Mouse (Mus musculus) mature B cell (primary cell): ENCODE results near the gene Arf3.
"Not testable (repeated sequence)": the region's sequence is repeated elsewhere in the genome, so short reads cannot be mapped to it uniquely, and the experiment has no call there.

Experiments used
- in situ Hi-C: fragments of 300-500 bp; cut with MboI; formaldehyde crosslinking; loops from 2 replicates; pipeline ENCODE4 v1.14.3; 2019

The Arf3 gene

DNA sequence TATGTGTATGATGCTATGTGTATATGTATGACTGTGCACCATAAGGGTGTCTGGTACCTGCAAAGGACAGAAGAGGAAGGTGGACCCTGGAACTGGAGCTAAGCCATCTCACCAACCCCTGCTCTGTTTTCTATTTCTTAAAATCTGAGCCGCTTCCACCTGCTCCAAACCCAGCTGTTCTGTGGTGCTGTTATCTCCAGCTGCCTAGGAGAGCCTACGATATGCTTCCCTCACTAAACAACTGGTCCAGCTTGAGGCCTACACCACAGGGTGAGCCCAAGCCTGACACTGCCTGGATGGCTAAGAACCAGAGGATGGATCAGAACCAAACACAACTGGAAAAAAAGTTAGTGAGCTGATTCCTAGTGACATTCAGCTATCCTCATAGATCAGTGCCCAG, 8.9 kb downstream of the Arf3 start:
- in situ Hi-C loops, result no loop called here

DNA sequence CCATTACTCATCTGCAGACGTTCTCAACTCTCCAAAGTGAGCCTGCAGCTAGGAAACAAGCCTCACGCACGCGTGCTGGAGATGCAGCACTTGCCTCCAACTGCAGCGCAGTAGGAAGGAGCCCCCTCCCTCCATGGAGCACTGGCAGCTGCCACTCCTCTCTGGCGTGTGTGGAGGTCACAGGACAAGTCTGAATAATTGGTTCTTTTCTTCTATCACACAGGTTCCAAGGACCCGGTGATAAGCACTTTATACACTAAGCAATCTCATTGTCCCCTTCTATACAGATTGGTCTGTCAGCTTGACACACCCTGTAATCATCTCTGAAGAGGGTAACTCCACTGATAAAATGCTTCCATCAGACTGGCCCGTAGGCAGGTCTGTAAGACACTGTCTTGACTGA, 10.0 kb downstream of the Arf3 start:
- in situ Hi-C loops, result no loop called here

DNA sequence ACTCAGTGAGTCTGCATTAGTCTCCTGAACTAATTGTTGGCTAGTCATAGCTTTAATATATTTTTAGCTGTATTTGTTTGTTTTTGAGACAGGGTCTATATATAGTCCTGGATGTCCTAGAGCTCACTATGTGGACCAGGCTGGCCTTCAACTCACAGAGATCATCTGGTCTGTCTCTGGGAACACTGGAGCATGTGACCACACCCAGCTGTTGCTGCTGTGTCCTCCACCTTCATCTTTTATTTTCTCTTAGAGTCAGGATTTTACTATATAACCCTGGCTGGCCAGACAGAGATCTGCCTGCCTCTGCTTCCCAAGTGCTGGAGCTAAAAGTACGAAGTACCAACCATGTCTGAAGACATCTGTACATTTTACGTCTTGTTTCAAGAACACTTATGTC, 13.9 kb downstream of the Arf3 start:
- in situ Hi-C loops, result no loop called here

DNA sequence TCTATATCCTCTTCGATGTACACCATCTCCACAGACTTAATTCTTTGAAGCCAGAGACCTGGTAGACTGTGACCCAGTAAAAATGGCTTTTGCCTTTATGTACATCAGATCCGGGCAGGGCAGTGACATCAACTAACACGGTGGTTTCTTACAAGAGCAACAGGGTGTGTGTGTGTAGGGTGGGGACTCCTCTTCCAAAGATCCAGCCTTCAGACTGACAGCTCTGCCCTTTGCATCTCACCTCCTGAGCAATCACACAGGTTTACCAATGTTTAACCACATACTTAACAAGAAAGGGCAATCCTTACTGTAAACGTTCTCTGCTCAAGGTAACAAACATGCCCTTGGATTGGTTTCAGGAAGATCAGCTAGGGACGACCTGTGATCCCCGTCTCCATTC, 15.7 kb downstream of the Arf3 start:
- in situ Hi-C loops, result no loop called here

DNA sequence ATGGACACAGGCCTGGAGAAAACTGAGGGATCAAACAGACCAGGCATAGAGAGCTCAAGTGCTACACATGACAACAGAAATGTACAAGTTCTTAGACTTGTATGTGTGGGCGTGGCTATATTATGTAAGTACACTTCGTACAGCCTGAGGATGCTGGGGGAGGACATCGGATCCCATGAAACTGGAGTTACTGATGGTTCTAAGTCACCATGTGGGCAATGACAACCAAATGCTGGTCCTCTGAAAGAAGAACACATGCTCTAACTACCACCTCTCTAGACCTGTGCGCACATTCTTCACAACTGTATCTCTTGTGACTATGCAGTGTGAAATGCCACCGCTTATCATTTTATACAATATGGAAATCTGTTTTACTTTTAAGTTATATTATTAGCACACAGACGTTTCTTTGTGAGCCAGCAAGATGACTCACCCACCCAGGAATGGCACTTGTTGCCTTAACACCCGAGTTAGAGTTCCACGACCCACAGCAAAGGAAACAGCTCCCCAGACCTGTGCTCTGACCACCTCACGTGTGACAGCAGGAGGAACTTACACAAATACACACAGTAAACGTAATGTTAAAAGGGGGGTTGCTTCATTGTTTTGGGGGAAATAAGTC, 16.6 kb downstream of the Arf3 start:
- in situ Hi-C loops, result no loop called here

DNA sequence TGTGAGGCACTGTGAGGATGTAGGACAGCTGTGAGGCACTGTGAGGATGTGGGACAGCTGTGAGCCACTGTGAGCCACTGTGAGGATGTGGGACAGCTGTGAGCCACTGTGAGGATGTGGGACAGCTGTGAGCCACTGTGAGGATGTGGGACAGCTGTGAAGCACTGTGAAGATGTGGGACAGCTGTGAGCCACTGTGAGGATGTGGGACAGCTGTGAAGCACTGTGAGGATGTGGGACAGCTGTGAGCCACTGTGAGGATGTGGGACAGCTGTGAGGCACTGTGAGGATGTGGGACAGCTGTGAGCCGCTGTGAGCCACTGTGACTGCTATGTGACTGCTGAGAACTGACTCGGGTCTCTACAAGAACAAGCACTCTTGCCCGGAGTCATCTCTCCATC, 19.2 kb downstream of the Arf3 start:
- in situ Hi-C loops, result not testable (repeated sequence)

DNA sequence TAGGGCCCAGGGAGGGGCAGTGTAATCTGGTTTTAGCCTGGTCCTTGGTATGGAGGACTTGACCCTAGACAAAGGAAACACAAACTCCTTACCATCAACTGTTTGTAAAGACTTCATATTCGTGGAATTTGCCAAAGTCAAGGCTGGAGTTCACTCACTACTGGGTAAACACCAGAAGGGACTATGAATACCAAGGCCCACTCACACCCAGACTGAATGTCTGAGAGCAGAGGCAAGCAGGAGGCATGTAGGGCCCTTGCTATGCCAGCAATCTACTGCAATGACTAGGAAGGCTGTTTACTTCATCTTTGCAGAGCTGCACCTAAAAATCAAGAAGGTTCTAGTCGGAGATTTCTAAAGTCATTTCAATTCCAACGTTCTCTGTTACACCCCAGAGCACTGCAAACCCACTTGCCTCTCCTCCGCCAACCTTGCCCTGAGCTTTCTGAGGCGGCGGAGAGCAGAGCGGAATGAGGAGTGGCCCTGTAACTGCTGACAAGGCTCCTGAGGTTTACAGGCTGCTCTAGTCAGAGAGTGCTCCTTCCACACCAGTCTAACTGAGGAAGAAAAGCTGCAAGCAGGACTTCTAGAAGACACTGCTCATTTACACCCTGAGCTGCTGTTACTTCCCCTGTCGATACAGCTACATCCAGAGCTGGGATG, 20.1 kb downstream of the Arf3 start:
- in situ Hi-C loops, result no loop called here

DNA sequence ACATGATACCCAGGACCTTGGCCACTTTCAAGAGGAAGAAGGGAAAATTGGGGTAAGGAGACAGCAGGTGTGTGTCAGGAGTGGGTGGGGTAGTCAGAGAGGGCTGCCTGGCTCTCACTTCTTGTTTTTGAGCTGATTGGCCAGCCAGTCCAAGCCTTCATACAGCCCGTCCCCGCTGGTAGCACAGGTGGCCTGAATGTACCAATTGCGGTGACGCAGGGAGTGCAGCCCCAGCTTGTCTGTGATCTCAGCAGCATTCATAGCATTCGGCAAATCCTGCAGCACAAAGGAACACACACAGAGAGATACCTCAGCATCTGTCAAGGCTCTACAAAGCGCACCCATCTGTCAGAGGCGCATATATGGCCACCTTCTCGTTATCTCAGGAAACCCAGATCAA, 22.8 kb downstream of the Arf3 start:
- in situ Hi-C loops, result no loop called here

DNA sequence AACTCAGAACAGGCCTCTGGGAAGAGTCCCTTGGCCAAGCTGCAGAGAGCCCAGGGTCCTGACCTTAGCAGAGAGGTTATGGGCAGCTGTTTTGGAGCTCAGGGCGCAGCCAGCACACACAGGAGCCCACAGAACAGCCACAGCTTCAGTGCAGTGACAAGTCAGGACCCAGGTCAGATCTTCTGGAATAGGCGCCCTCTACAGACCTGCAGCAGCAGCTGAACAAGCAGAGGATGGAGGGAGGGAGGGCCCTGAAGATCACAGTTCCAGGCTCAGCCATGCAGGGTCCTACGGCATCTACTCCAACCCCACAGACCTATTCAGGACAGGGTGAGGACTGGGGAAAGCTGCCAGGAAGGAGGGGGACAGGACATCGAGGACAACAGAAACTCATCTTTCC, 24.2 kb downstream of the Arf3 start:
- in situ Hi-C loops, result no loop called here

DNA sequence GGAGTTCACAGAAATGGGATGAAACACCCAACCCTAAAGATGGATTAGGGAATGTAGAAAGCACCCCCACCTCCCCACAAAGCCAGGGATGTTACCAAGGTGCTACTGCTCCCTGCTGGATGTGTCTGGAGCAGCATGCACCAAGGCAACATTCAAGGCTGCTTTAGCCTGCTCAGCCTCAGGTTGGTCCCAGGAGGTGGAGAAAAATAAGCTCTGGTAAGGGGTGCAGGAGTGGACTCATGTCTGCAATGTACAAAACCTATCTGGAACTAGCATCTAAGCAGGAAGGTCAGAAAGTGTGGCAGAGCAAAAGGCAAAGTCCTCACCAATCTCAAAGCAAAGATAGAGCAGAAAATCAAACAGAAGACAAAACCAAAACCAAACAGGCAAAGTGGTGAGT, 25.1 kb downstream of the Arf3 start:
- in situ Hi-C loops, result no loop called here

DNA sequence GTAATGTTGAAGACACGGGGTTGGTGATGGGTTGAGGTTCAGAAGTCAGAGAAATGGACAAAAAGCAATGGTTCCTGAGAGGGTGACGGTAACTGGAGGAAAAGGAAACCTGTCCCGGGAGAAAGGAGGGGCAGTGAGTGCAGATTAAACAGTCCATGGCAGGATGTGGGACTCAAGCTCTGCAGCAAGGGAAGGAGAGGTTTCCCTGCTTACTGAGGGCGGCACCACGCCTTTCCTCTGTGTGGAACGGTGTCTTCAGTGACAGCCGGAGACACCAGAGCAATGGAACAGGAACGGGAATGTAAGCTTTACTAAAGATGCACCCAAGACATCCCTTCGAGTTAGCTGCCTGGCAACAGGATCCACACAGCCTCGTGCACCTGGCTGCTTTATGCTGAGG, 26.5 kb downstream of the Arf3 start:
- in situ Hi-C loops, result no loop called here

DNA sequence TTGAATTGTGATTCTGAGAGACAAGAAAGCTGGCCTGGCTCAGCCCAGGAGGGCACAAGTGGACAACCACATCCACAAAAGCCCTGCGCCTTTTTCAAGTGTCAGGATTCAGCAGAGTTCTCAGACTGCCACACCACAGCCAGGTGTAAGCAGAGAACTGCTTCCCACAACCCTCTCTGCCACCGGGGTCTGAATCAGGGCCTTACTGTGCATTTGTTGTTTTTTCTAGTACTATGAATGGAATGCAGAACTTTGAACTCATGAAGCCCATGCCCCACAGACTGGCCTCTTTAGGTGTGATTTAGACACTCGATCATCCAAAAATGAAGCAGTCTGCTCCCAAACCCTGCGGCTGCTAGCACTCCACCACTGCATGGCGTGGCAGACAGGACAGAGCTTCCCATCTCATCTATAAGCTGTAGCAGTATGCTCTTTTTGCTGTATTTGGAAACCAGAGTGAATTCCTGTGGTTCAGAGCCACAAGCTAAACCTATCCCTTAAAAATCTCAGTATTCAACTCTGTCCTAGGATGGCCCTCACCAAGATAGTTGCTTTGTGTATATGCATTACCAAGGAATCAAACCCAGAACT, 28.9 kb downstream of the Arf3 start:
- in situ Hi-C loops, result no loop called here

DNA sequence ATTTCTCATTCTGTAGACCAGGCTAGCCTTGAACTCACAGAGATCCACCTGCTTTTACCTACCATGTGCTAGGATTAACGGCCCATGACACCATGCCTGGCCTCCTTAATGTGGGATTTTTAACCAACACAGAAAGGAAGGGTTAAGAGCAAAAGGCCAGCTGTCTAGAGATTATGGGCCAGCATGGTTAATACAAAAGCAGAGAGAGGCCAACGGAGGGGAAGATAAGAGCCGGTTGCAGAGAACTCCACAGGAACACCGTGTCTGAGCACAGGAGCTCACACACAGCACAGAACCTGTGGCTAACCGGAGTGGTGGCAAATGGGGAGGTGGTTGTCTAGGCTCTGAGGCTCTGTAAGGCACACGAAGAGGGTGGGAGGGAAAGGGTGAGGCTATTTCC, 29.6 kb downstream of the Arf3 start:
- in situ Hi-C loops, result no loop called here

DNA sequence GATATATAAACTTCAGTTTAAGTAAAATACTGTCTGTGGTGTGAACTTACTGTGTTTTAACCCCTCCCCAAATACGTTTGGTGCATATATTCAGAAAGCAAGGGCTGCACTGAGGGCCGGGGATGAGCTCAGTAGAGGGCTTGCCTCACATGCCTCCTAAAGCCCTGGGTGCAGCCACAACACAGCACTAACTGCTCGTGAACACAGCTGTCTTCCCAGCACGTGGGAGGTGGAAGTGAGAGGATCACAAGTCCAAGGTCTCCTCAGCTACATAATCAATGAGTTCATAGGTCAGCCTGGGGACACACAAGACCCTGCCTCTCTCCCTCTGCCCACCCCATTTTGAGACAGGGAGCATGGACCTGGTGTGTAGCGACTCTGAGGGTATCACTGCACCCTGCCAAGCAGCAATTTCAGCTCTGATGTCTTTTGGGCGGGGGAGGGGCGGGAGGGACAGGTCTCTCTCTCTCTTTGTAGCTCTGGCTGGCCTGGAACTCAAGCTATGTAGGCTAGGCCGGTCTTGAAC, 30.9 kb downstream of the Arf3 start:
- in situ Hi-C loops, result no loop called here

DNA sequence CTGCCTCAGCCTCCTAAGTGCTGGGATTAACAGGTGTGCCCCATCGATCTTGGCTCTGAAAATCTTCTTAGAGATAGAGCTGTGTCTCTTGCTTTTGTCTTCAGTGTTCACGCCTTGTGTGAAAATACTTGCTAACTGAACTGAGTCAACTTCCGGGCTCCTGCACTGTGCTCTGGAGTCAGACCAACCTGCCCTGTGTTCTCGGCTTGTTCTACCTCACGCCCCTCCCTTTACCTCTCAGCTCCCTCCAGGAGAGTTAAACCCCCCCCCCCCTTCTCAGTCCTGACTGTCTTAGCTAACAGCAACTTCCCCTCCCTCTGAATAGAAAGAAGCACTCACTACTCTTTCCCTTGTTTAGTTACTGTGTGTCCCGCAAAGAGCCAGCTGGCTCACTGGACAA, 32.2 kb downstream of the Arf3 start:
- in situ Hi-C loops, result no loop called here

DNA sequence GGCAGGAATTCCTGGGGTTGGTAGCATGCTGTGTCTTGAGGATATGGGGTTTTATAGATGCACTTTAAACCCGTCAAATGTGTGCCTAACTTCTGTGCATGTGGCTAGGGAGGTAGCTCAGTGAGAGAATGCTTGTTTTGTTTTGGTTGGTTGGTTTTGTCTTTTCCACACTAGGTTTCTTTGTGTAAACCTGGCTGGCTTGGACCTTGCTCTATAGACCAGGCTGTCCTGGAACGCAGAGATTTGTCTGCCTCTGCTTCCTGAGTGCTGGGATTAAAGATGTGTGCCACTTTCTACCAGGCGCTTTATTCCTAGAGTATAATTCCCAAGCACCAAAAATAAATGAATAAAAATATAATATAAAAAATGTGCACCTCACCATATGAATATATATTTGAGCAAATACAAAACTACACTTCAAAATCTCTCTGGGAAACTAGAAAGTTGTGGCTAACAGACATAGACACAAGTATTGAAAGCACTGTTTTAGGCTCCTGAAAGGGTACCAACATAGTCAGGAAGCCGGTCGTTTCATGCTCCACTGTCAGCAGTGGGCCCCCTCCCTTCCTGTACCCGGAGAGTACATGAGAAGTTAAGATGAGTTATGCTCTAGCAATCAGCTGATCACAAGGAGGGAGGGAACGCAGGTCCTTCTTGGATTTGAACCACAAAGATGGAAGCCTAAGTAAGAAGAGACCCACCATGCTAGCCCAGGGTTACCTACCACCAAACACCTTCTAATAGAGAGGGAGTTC, 33.0 kb downstream of the Arf3 start:
- in situ Hi-C loops, result no loop called here

DNA sequence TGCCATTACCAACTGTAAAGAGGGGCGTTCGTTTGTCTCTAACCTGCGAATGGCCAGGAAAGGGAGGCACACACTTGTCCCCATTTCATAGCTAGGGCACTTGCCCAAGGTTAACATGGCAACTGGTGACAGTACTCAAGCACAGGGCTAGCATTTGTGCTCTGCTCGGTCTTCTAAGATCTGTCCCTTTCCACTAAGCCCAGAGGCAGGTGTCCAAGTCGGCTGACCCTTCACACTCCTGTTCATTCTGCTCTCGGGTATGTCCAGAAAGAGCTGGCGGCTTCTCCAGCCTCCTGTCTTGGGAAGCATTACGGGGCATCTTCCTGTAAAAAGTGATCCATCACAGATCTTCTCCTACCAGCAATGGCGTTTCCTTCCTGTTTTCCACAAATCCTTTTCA, 34.6 kb downstream of the Arf3 start:
- in situ Hi-C loops, result no loop called here

DNA sequence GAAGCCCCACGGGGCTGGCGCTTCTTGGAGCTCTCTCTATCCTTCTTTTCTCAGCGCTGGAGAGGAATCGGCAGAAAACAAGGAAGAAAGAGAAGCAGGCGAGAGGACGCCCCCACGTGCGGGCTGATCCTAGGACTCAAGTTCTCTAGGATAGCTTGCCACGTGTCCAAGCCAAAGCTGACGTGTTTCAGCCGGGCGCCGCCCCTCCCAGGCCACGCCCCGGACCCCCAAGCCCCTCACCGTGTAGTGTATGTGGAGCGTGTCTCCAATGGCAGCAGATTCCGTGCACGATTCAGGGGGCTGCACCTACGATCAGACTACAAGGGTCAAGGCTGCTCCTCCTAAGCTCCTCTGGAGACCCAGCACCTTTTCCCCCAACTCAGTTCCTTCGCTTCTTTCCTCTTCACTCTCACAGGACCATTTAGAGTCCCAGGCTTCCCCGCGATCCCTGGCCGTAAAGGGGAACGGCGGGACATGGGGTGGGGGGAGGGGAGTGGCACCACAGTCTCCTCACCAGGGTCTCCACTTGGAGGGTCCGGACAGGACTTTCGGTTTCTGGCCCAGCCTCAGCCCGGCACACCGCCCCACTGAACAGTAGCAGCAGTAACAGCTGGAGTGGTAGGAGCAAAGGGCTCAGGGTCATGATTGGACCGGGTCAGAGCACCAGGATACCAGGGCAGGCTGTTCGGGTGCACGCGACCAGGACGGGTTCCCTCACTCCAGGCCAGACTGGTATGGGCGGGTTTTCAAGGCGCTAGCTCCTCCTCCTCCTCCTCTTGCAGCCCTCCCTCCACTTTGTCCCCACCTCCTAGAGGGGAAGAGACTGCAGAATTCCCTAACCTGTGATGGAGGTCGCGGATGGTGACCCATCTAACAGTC, 35.3 kb downstream of the Arf3 start, which contains the start of gene Fkbp11:
Gene Fkbp11 (minus strand): TSS at position 756 of the 879 bp plus-strand sequence.
- in situ Hi-C loops, result no loop called here

DNA sequence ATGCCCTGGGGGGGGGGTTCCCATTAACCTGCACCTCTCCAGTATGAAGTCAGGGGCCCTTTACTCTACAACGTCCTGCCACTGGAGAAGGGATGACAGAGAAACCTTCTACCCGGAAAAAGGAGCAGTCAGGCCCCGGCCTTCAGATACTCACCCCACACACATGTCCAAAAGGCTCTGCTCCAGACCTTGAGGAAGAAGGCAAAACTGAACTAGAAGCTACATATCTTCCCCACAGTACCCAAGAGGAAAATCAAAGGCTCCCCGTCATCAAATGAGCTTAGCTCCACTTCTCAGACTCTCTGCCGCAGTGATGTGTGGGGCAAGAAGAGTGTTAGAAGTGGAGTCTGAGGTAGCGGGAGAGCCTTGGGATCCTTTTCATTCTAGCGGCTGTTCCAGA, 36.3 kb downstream of the Arf3 start:
- in situ Hi-C loops, result no loop called here

DNA sequence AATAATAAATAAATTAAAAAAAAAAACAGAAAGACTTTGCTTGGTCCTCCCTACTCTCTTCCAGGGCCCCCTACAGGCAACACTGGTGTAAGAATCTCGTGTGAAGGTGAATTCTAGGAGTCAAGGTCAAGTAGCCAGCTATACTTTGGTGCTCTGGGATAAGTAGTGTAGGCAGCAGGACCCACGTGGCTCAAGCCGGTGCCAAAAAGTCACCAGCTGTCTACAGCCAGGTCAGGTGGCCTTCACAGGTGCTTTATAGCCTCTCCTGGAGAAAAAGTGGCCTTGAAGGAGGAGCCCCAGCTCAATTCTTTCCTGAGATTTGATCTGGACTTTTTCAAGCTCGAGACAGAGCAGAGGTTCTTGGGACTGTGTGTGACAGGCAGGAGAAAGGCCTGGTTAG, 36.9 kb downstream of the Arf3 start:
- in situ Hi-C loops, result no loop called here

DNA sequence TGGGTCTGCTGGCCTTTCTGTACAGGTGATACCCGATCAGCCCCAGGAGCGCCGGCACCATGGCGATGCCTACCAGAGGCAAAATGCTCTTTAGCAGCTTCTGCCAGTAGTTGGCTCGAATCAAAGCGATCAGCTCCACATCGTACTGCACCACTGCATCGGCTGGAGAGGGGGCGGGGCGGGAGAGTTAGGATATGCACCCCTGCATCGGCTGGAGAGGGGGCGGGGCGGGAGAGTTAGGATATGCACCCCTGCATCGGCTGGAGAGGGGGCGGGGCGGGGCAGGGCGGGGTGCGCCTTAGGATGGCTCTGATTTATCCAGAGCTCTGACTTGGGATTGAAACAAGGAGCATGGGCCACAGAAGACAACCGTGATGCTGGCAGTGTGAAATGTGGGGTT, 38.6 kb downstream of the Arf3 start:
- in situ Hi-C loops, result no loop called here

DNA sequence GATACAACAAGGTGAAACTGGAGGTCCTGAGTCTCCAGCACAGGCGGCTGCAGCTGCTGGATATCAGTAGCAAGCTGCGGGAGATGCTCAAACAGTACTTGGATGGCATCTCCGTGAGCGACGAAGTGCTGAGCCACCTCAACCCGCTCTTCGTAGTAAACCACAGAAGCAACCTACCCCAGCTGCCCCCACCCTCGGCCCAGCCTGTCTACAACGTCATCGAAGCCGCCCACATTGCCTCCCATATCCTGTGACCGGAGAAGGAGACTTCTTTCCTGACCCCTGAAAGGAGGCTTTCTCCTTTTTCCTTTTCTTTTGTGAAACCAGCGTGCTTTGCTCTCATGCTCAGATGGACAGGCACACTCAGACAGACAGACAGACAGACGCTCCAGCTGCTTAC, 40.2 kb downstream of the Arf3 start:
- in situ Hi-C loops, result no loop called here
